Mouse (Mus musculus) left cerebral cortex, postnatal 25 days (tissue): Measurements from ENCODE around the gene D930020B18Rik. TPM values are rescaled to one million over a fixed set of nuclear protein-coding genes. Genes with fewer than 3 reads are reported as not detected.

Experiments
- DNase-seq, 2 experiments: peaks; one replicate each; pipeline ENCODE4 v3.0.0; 2022; ENCODE audit warnings: low spot score in 2 of 2, mixed read lengths in 1 of 2
- intact Hi-C: fragments of 180-260 bp; cut with DNase I; formaldehyde crosslinking; loops from one replicate; pipeline ENCODE4 v1.15.1; 2025
- total RNA-seq, 2 experiments: library from RNA; stranded (reverse); gene quantifications; 2 replicates each; pipeline ENCODE4 v1.2.3; 2021

D930020B18Rik gene
- total RNA-seq, result under 1 TPM; 0.11 to 0.32 TPM

DNA sequence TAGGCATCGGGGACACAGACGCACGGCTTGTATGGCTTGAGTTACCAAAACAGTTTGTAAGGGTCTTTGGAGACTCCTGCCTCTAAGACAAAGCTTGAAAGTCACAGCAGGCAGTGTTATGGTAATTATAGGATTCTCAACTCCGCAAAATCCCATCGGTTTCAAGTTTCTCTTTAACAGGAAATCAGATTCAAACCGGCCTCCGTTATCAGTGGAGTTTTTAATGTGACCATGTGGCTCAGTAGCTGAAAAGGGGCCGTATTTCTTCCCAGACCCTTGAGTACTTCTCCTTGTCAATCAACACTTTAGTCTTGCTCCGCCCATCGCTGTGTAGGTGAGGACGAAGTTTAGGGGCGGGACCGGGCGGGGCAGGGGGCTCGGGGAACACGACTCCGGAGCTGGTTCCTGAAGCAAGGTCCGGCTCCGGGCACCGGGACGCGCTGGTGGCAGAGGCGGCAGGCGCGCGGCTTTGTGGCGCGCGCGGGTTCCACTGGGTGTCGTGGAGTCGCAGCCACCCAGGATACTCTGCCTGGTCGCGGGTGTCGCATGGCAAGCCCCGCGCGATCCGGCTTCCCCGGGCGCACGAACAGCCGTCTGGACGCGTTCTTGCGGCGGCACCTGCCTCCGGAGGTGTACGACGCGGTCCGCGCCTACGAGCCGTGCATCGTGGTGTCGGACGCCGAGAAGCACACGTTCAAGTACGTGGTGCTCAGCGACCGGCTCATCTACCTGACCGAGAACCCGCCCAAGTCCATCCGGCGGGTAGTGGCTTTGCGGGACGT is at the start of gene D930020B18Rik:
D930020B18Rik (plus strand) TSS at position 317 of the 782 bp plus-strand sequence.
- intact Hi-C loops, result loop anchor here (5.0 kb wide), 1 partner anchor 46 kb away; no protein-coding TSS in a partner anchor
- DNase-seq, result no peak

DNA sequence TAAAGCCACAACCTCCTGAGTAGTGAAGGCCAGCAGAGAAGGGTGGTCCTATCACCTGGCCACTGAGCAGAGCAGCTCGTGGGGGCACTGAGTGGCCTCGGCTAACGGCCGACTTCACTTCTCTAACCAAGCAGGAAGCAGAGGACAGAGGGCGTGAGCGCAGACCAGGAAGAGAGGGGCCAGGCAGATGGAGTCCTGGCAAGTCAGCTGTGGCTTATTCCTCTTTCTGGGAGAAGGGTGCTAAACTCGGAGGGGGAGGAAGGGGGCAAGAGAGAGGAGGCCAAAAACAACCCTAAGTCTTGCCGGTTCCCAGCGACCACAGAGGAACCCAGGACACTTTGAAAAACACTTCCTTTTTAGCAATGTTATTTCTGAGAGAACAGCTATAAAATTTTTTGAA is 44.8 kb upstream of the D930020B18Rik start:
- DNase-seq, result no peak
- intact Hi-C loops, result no loop called here

DNA sequence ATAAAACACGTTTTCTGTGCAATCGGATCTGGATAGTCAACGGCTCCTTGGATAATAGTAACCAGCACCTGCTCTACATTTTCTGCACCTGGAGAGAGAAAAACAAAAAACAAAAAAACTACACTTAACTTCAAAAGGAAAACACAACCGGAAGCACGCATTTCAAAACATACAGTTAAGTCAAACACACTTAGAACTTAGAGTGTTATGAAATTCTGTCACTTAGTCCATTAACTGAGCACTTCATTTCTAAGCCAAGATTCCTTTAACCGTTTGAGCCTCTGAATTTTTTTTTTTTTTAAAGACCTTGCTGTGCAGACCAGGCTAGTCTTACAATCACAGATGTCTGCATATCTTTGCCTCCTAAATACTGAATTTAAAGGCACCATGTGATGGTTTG is 40.1 kb upstream of the D930020B18Rik start:
- DNase-seq, result no peak
- intact Hi-C loops, result no loop called here

DNA sequence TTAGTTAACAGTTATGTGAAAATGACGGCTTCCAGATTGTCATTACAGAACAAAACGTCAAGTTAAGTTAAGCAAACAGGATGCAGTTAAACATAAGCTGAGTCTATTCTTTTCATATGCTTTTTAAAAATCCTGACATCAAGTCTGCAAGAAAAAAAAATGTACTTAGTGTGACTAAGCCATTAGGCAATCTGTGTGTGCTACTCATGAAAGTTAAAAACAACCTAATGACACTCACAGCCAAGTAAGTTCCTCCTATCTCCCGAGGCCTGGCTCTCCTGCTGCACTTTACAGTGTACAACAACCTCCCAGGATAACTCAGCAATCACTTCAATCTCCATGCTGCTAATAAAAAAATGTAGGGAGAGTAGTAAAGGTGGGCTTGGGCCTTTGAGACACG is 37.8 kb upstream of the D930020B18Rik start:
- intact Hi-C loops, result no loop called here
- no peak for DNase-seq

DNA sequence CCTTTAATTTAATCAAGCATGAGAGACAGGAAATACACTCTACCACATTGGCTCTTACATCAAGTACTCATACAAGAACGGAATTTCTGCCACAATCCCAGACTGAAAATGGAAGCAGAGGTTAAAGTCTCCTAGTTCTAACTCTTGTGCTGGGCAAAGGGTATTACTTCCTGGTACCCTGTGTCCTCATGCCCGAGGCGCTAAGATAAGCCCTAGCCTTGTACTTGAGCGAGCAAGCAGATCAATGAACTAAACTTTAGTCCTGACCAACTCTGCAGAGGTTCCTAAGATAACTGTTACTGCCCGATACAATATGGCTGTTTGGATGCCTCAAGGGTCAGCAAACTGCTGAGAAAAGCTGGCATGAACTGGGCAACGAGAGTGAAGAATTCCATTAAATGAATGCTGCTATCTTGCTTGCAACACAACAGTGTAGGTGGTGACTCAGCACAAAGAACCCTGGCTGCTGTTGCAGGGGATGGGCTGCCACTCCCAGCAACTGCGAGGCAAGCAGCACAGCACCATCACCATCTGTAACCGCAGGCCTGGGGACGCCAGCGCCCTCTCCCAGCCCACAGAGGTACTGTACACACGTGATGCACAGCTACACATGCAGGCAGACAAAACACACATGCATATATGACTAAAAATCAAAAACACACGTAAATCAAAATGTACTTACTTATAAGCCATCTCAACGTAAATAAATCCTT is 36.6 kb upstream of the D930020B18Rik start:
- intact Hi-C loops, result no loop called here
- DNase-seq, result no peak

DNA sequence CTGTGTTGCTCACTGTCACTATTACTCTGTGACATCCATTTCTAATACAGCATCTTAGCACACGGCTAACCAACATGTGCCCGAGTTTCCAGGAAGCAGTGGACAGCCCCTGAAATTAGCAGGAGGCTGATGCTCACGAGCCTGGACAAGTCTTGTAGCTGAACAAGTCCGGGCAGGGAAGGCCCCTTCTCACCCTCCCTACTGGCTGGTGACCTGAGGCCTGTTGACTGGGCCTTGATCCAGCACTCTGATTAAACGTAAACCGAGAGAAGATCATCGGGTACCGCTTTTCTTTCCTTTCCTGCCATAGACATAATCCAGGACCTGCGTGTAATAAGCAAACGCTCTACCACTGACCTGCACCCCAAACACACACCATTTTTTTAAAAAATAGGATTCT is 33.2 kb upstream of the D930020B18Rik start:
- DNase-seq, result no peak

DNA sequence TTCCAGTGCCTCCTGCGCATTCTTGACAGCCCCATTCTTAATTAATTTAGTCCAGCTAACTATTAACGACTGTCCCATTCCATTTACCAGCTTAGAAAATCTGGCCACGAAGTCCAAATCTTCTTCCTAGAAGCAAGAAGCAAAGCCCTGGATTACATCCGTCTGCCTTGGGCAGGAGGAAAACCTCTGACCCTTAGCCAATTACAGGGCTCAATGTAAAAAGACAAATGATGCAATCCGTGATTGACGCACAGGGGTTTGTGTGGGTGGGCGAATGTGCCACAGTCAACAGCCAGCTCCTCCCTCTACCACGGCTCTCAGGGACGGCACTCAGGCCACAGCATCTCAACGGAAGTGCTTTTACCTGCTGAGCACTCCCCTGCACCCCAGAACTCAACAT is 29.8 kb upstream of the D930020B18Rik start:
- DNase-seq, result no peak
- intact Hi-C loops, result no loop called here

More for the DNA sequence above, 33.2 kb upstream of the D930020B18Rik start:
- intact Hi-C loops, result no loop called here

DNA sequence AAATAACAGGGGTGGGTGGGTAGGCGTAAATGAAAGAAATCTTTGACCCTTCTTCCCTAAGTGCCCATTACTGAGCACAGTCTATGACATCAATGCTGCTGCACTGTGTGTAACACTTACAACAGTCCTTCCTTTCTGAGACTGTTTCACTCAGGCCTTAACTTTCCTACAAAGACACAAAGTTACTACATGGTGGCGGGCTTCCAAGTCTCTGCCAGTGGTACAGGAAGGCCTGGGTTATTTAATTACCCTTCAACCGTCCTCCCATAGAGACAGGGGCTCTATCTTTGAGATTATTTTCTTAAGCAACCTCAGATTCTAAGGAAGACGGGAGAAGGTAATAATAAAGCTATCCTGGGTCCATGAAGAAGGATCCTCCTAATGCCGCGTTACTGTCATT is 28.9 kb upstream of the D930020B18Rik start:
- no peak for DNase-seq
- intact Hi-C loops, result no loop called here

DNA sequence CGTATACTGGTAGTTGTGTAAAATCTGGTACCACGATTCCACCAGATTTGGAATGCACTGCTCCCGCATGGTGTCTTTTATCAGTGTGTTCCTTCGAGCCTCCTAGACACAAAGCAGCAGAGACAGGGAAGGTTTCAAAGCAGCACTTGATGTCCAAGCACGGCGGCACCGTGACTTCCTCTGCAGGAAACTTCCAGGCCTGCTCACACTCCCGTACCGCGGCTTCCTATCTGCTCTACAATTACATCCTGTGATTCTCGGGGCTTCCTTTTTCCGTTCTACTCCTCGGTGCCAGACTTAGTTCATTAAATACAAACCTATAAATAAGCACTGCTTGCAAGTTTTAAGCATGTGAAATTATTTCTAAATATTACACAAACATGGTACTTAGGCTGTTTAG is 27.8 kb upstream of the D930020B18Rik start:
- no peak for DNase-seq
- intact Hi-C loops, result no loop called here

DNA sequence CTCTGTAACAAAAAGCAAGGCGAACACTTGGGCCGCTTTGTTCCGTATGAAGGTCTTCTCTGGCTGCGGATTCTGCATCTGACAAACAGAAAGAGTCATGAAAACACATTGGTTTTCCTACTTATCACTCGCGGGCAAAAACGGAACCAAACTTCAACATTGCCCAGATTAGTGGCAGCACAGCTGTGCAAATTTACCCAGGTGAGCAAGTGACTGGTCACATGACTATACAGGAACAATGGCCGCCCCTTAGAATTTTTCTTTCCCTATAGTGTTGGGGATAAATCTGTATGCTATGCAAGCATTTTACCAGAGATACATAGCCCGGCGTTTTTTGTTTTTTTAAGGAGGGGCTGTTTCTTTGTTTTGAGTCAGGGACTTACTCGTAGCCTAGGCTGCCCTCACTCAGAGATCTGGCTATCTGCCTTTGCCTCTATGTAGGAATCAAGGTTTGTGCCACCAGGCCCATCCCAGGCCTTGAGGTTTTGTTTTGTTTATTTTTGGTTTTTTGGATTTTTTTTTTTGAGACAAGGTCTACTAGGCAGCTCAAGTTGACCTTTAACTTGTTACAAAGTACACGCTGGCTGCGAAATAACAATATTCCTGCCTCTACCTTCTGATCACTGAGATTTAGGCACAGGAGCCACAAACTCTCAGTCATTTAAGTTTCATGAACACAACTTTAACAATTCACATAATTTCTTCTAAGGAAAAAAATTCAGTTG is 26.1 kb upstream of the D930020B18Rik start:
- intact Hi-C loops, result no loop called here
- DNase-seq, result no peak

DNA sequence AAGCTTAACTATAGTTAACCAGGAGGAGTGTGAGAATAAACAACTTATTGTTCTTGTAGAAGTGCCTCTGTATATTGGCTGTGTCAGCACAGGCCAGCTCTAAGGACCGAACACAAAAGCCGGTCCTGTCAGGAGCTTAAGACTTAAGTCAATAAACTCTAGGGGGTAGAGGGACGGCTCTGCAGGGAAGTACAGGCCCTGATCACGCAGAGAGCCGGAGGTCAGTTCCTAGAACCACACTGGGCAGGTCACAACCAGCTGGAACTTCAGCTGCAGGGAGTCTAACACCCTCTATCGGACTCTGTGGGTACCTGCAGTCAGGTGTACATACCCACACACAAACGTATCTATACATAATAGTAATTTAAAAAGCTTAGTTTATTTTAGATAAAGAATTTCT is 25.5 kb upstream of the D930020B18Rik start:
- intact Hi-C loops, result no loop called here
- DNase-seq, result no peak

DNA sequence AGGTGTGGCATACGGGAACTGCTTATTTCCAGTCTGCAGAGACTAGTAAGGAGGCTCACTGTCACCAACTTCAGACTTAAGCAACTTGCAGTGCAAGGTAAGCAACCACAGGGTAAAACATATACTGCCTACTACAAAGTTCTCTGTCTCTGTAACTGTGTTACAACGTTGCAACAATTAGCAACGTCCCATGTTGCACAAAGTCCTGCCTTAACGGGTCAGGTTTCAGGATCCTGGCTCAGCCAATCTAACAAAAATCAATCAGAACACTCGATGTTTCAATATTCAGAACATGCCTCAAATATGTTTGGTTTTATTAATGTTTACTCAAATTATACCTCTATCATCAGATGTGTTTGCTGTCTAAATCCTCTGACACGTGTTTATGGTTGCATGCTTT is 19.0 kb upstream of the D930020B18Rik start:
- no peak for DNase-seq
- intact Hi-C loops, result no loop called here

DNA sequence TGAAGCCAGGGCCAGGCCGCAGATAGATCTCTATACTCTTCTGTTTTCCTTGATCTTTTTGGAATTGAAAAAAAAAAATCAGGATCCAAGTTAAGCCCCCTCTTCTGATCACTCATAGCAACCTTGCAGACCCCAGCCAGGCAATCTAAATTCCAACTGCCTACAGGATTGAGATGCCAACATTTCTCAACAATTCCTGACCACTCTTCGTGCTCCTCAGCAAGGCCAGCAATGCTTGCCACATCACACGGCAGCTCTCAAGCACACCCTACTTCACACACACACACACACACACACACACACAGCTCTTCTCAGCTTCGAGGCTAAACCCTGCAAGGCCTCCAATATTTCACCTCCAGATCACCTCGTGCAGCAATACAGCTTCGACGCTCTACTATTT is 17.7 kb upstream of the D930020B18Rik start:
- DNase-seq, result no peak
- intact Hi-C loops, result no loop called here

DNA sequence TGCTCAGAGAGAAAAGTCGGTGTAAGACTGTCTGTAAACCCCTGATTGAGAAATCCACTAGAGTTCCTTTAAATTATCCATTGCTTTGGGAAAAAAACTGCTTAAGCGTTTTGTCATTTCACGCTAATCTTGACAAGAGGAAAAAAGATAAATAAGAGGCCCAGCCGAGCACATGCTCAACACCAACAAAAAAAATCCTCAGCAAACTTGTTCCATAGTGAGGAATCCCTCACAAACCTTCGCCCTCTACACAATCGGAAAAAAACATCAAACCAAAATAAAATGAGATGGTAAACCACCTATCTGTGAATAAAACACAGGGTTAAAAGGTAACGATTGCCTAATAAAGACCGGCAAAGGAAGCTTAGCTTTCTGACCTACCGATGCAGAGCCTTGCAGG is 16.4 kb upstream of the D930020B18Rik start:
- intact Hi-C loops, result loop anchor here (5.0 kb wide), 2 partner anchors 38 to 112 kb away; partner anchors contain the start of genes BC048403 and Tbk1

DNA sequence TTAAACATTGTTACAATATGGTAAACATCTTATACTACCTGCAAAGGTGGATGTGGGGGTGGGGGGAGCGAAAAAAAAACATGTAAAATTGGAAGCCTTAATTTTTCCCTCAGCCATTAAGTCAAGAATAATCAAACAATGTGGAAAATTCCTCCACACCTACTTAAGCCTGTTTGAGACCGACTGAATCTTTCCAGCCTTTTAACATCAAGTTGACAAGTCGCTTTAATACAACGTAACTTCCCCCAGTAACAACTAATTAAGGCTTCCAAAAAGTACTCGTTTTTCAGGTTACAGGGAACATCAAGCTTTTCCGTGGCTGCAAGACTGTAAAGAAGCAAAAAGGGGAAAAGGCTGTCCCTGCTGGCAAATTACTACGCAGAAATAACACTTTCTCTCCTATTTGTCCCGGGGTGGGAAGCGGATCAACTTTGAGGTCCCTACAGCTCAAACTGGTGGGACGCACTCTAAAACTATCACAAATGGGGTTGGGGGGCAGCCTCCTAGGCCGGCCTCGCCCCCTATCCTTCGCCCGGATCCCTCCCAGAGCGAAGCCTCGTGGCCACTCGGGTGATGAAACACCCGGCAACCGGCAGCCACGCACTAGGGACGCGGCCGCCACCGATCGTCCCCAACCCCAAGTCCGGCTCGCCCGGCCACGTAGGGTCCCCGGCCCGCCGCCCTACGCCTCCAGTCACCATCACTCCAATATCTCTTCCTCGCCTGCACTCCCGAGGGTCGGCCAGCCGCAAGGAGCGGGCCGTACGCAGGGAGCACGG is 15.8 kb upstream of the D930020B18Rik start:
- DNase-seq, result no peak
- intact Hi-C loops, result loop anchor here (5.0 kb wide), 2 partner anchors 38 to 112 kb away; partner anchors contain the start of genes BC048403 and Tbk1

More for the DNA sequence above, 16.4 kb upstream of the D930020B18Rik start:
- DNase-seq, result no peak

DNA sequence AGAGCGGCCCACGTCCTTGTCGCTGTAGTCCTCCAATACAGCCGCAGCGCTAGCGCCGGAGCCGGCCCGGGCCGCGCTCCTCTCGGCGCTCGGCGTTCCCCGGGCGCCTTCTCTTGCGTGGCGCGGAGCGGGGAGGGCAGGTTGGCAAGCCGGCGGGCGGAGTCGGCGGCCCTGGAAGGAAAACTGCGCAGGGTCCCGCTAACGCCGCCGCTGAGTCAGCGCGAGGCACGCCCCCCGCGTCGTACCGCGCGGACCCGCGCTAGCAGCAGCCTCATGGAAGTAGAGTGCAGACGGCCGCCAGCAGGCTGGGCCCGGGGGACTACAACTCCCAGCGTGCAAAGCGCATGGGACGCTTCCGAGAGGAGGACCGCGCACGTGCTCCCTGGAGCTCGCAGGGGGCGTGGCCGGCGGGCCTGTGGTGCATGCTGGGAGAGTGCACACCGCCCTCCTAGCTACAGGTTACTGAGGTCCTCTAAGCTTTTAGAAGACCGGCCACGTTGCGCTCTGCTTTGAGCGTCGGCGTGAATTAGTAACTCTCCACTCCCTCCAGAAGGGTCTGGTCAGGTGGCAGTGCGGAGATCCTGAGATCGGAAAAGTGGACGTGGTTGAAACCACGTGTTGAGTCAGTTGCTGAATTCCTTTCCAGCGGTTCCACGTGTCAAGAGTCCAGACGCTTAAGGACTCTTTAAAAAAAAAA is 15.1 kb upstream of the D930020B18Rik start, which contains the start of gene Xpot:
Xpot (minus strand) TSS at position 147 of the 697 bp plus-strand sequence.
- intact Hi-C loops, result loop anchor here (5.0 kb wide), 2 partner anchors 39 to 111 kb away; partner anchors contain the start of genes BC048403 and Tbk1

DNA sequence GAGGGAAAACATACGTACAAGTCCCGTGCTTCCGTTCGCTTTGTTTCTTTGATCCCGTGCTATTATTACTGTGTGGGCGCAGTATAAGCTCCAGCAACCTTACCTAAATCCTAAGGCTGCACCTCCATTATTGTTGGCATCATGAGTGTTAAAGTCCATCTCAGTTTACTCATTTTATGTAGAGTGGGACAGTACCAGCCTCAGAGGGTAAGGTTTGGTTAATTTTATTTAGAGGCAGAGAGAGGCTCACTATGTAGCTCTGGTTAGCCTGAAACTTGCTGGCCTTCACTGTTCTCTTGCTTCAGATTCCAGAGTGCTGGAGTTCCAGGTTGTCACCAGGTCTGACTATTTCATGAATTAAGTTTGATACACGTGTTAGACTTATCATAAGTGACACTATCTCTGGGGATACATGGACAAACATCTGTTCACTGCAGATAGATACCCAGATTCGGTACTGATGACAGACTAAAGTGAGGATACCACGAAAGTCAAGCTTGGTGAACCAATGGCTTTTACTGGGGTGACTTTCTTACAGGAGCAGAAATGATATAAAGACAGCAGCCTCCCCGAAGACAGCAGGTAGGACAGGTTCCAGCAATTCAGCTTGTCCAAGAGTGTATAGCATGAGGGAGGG is 14.1 kb upstream of the D930020B18Rik start:
- intact Hi-C loops, result loop anchor here (5.0 kb wide), 2 partner anchors 40 to 110 kb away; partner anchors contain the start of genes BC048403 and Tbk1
- DNase-seq, result no peak

More for the DNA sequence above, 15.1 kb upstream of the D930020B18Rik start, which contains the start of gene Xpot:
- DNase-seq, result peak; percentile 99

DNA sequence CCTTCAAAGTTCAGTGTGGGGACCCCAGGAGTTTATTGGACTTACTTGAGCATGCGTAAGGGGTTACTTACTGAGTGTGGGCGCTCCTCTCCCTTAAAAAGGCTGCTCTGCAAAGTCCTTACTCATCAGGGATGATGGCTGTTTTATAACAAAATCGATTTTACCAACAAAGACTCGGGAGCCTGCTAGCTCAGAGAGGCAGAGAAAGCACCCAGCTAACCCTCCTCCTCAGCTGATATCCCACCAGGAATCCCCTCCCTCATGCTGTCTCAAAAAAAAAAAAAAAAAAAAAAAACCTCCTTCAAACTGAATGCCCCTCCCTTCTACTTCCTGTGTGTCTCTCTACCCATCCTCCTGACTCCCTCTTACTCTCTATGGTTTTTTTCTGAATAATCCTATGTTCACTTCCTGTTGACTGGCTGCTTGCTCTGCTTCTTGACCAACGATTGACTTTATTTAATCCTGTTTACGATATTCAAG is 12.8 kb upstream of the D930020B18Rik start:
- intact Hi-C loops, result loop anchor here (5.0 kb wide), 2 partner anchors 41 to 109 kb away; partner anchors contain the start of genes BC048403 and Tbk1
- DNase-seq, result no peak
